Mouse (Mus musculus): ENCODE data around the gene 7420426K07Rik. TPM values are rescaled to one million over a fixed set of nuclear protein-coding genes. Genes with fewer than 3 reads are reported as not detected.

Gene 7420426K07Rik
- total RNA-seq (2015; ENCODE audit: low replicate concordance) (not detected in 2 replicates), total RNA-seq (2017; ENCODE audit: low replicate concordance) (not detected in 2 replicates)

GRCm38 (mm10) chr9:98902819-98903218, at the start of gene 7420426K07Rik:
Gene 7420426K07Rik (plus strand): TSS chr9:98903119.
- no peak for ATAC-seq (replicated peaks; ENCODE audit: low FRiP score, poor library complexity, severe bottlenecking)

GRCm38 (mm10) chr9:98856210-98856609, 46.7 kb upstream of the 7420426K07Rik start, which contains the start of gene Prr23a2:
Gene Prr23a2 (plus strand): TSS chr9:98856494.
- ATAC-seq (replicated peaks; ENCODE audit: low FRiP score, poor library complexity, severe bottlenecking) = no peak

- no peak for ATAC-seq (replicated peaks; ENCODE audit: low FRiP score, poor library complexity, severe bottlenecking)
Measured at GRCm38 (mm10) chr9:98863463-98863862, 39.5 kb upstream of the 7420426K07Rik start.

GRCm38 (mm10) chr9:98864571-98864970, 38.3 kb upstream of the 7420426K07Rik start, which contains the start of gene Prr23a3:
Gene Prr23a3 (plus strand): TSS chr9:98864767.
- no peak for ATAC-seq (replicated peaks; ENCODE audit: low FRiP score, poor library complexity, severe bottlenecking)

- ATAC-seq (replicated peaks; ENCODE audit: low FRiP score, poor library complexity, severe bottlenecking) = no peak
Measured at GRCm38 (mm10) chr9:98901486-98901885, 1.4 kb upstream of the 7420426K07Rik start.

GRCm38 (mm10) chr9:98920629-98921523, 18.0 kb downstream of the 7420426K07Rik start:
- no peak for ATAC-seq (replicated peaks; ENCODE audit: low FRiP score, poor library complexity, severe bottlenecking)

- no peak for ATAC-seq (replicated peaks; ENCODE audit: low FRiP score, poor library complexity, severe bottlenecking)
Measured at GRCm38 (mm10) chr9:98923119-98923518, 20.2 kb downstream of the 7420426K07Rik start.

- ATAC-seq (replicated peaks; ENCODE audit: low FRiP score, poor library complexity, severe bottlenecking) = no peak
Measured at GRCm38 (mm10) chr9:98924183-98924582, 21.3 kb downstream of the 7420426K07Rik start.

- no peak for ATAC-seq (replicated peaks; ENCODE audit: low FRiP score, poor library complexity, severe bottlenecking)
Measured at GRCm38 (mm10) chr9:98929496-98929895, 26.6 kb downstream of the 7420426K07Rik start.

GRCm38 (mm10) chr9:98932931-98933330, 30.0 kb downstream of the 7420426K07Rik start:
- no peak for ATAC-seq (replicated peaks; ENCODE audit: low FRiP score, poor library complexity, severe bottlenecking)

- ATAC-seq (replicated peaks; ENCODE audit: low FRiP score, poor library complexity, severe bottlenecking) = no peak
Measured at GRCm38 (mm10) chr9:98935190-98935909, 32.4 kb downstream of the 7420426K07Rik start.

- ATAC-seq (replicated peaks; ENCODE audit: low FRiP score, poor library complexity, severe bottlenecking) = no peak
Measured at GRCm38 (mm10) chr9:98939290-98939689, 36.4 kb downstream of the 7420426K07Rik start.

- no peak for ATAC-seq (replicated peaks; ENCODE audit: low FRiP score, poor library complexity, severe bottlenecking)
Measured at GRCm38 (mm10) chr9:98952171-98953050, 49.5 kb downstream of the 7420426K07Rik start.

GRCm38 (mm10) chr9:98953291-98953690, 50.4 kb downstream of the 7420426K07Rik start:
- no peak for ATAC-seq (replicated peaks; ENCODE audit: low FRiP score, poor library complexity, severe bottlenecking)

GRCm38 (mm10) chr9:98953830-98954229, 50.9 kb downstream of the 7420426K07Rik start:
- no peak for ATAC-seq (replicated peaks; ENCODE audit: low FRiP score, poor library complexity, severe bottlenecking)

Other genes with a start within 250 kb of the 7420426K07Rik start
- gene Prr23a1, start 60.6 kb upstream of the 7420426K07Rik start, total RNA-seq (2015; ENCODE audit: low replicate concordance) = not detected in 2 replicates
- gene Prr23a1, start 60.6 kb upstream of the 7420426K07Rik start, total RNA-seq (2017; ENCODE audit: low replicate concordance) = not detected in 2 replicates
- not detected in 2 replicates for gene Prr23a2, start 46.6 kb upstream of the 7420426K07Rik start, total RNA-seq (2015; ENCODE audit: low replicate concordance)
- not detected in 2 replicates for gene Prr23a2, start 46.6 kb upstream of the 7420426K07Rik start, total RNA-seq (2017; ENCODE audit: low replicate concordance)
- not detected in 2 replicates for gene Prr23a3, start 38.4 kb upstream of the 7420426K07Rik start, total RNA-seq (2015; ENCODE audit: low replicate concordance)
- not detected in 2 replicates for gene Prr23a3, start 38.4 kb upstream of the 7420426K07Rik start, total RNA-seq (2017; ENCODE audit: low replicate concordance)
- gene Foxl2, start 52.2 kb downstream of the 7420426K07Rik start, total RNA-seq (2015; ENCODE audit: low replicate concordance) = not detected in 2 replicates
- gene Foxl2, start 52.2 kb downstream of the 7420426K07Rik start, total RNA-seq (2017; ENCODE audit: low replicate concordance) = not detected in 2 replicates
- 2.9 and 6.5 TPM in 2 replicates for gene Faim, start 83.3 kb downstream of the 7420426K07Rik start, total RNA-seq (2015; ENCODE audit: low replicate concordance)
- 13.3 and 25.0 TPM in 2 replicates for gene Faim, start 83.3 kb downstream of the 7420426K07Rik start, total RNA-seq (2017; ENCODE audit: low replicate concordance)
- gene Gm1123, start 132.6 kb downstream of the 7420426K07Rik start, total RNA-seq (2015; ENCODE audit: low replicate concordance) = not detected in 2 replicates
- gene Gm1123, start 132.6 kb downstream of the 7420426K07Rik start, total RNA-seq (2017; ENCODE audit: low replicate concordance) = not detected in 2 replicates
- gene Pik3cb, start 237.5 kb downstream of the 7420426K07Rik start, total RNA-seq (2015; ENCODE audit: low replicate concordance) = 7.5 and 9.2 TPM in 2 replicates
- 4.7 and 4.9 TPM in 2 replicates for gene Pik3cb, start 237.5 kb downstream of the 7420426K07Rik start, total RNA-seq (2017; ENCODE audit: low replicate concordance)